Mouse (Mus musculus) MN1 (cell line): ENCODE results near the gene Prcc.
A peak's percentile ranks its signal among the peaks of the same experiment; 100 is the strongest.
"Not testable (repeated sequence)": the region's sequence is repeated elsewhere in the genome, so short reads cannot be mapped to it uniquely, and the experiment has no call there.

Source experiments
- DNase-seq: peaks from one replicate; pipeline ENCODE4 v3.0.0-alpha.2; 2016; ENCODE audit warnings: low spot score

Prcc gene

DNA sequence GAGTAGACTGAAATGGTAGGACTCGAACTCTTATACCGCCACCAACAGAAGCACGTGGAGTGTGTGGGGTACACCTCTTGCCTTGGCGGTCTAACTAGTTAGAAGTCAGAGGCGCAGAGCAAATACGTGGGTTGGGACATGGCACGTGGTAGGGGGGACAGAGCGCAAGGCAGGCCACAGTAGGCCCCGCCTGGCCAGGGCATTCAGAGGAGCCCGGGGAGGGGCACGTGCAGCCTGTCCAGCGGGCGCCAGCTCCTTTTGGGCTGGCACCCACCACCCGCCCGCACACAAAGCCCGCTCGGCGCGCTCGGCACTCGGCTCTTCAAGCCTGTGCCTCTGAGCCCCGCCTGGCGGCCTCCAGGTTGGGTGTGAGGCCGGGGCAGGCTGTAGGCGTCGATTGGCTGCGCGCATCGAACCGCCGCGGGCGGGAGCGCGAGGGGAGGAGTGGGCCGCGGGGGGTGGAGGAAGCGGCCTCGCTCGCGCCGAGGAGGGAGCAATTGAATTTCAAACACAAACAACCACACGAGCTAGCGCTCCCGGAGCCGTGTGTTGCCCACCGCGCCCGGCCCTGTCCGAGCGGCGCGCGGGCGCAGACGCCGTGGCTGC is 20.6 kb upstream of the Prcc start, which contains the start of gene Hdgf:
TSS of gene Hdgf (plus strand) at position 442 of the 606 bp plus-strand sequence.
- peak; percentile 99 for DNase-seq

DNA sequence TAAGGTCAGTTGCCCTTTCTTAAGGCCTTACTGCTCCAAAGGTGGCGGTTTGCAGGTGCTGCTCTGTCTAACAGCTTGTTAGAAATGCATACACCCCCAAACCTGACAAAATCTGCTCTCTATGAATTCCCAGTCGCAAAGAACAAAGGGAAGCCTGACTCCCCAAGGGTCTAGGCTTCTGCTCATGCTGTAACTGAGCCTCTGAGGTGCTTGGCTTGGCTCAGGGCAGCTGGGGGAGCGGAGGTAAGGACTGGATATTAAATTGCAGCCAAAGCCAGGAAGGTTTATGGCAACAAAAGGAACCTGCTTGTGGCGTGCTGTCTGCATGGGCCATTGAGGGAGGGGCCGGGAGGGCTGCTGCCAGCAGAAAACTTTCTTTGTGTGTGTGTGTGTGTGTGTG is 18.4 kb upstream of the Prcc start:
- DNase-seq: no peak

DNA sequence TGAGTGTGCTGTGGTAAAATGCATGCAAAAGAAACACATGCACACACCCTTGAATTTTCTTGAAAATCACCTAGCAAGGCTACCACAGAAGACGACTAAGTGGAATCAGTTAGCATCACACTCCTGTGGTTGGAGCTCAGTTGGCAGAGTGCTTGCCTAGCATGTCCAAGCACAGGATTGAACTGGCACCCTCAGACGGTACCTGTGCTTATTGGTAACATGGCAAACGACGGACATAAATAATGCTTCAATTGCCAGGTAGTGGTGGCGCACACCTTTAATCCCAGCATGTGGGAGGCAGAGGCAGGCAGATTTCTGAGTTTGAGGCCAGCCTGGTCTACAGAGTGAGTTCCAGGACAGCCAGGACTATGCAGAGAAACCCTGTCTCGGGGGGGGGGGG is 16.6 kb upstream of the Prcc start:
- DNase-seq: not testable (repeated sequence)

DNA sequence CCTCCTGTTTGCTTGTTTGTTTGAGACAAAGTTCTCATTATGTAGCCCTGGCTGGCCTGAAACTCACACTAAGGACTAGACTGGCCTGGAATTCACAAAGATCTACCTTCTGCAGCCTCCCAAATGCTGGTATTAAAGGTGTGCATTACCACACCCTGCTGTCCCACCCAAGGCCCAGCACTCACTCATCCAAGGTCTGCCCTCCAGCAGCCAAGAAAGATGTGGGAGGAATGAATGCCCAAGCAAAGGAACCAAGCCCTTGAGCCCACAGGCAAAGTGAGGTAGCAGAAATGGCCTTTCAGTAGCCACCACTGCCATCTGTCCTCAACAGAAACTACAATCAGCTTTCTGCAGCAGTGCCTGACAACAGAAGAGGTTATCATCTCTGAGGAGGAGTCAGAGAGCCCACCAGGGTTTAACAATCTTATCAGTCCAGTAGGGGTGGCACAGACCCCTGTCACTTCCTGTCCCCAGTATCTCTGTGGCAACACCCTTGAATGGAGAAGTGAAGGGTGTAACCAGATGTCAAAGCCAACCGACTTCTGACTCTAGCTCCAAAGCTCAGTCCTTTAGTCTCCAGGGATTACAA is 15.7 kb upstream of the Prcc start:
- DNase-seq: no peak

DNA sequence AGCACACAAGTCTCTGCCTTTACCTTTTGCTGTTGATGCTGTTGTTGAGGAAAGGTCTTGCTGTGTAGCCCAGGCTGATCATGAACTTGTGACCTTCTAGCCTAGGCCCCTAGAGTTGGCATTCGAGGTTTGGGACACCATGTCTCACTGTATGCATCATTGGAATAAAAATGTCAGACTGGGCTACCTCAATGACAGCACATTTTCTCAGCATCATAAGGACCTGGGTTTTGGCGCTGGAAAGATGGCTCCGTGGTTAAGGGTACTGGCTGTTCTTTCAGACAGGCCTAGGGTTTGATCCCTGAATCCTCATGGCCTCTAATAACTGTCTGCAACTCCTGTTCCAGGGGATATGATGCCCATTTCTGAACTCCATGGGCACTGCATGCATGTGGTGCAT is 14.4 kb upstream of the Prcc start:
- DNase-seq: no peak

DNA sequence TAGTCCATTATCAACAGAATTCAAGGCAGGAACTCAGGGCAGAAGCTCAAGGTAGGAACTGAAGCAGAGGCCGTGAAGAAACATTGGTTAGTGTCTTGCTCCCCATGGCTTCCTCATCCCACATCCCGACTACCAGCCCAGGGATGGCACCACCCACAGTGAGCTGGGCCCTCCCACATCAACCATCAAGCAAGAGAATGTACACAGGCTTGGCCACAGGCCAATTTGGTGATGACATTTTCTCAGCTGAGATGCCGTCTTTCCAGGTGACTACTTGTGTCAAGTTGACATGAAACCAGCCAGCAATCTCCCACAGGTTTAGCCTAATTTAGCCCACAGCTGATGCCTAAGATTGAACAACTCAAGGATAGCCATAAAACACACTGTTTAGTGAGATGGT is 13.9 kb upstream of the Prcc start:
- no peak for DNase-seq

DNA sequence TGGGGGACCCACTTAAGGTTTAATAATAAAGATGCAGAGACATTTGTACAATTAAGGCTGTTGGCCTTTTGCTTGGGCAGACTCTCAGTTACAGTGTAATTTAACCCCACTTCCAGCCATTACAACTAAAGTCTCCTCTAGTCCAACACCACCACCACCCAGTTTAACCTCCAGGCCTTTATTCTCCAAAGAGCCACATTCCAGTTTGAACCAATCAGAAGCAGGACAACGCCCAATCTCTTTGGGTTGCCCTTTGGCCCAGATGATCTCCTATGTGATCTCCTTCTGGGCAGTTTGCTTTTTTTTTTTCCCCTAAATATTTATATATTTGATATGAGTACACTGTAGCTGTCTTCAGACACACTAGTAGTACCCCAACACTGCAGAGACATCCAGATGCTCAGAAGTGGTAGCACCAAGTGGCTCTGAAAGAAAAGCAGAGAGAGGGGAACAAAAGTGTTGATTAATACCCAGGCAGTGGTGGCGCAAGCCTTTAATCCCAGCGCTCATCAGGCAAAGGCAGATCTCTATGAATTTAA is 8.0 kb upstream of the Prcc start:
- DNase-seq: no peak

DNA sequence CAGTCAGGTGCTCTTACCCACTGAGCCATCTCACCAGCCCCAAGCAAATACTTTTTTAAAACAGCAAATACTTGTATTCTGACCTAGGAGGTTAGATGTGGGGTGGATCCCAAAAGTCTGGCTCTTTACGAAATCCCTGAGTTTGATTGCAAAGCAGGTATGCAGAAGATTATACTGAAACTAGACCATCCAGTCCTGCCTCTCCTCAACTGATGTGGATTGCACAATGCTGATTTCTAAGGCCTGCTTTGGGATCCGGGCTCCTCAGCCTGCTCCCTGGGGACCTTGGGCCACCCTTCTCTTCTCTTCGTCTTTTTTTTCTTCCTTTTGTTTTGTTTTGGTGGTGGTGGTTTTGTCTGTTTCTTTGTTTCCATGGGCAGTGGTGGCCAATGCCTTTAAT is 6.1 kb upstream of the Prcc start:
- no peak for DNase-seq

DNA sequence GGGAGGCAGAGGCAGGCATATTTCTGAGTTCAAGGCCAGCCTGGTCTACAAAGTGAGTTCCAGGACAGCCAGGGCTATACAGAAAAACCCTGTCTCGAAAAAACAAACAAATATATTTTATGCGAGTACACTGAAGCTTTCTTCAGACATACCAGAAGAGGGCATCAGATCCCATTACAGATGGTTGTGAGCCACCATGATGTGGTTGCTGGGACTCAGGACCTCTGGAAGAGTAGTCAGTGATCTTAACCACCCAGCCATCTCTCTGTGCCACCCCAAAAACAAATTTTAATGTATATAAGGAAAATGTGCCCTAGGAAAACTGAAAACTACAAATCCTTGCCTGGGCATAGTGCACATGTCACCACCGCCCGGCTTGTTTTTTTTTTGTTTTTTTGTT is 2.0 kb upstream of the Prcc start:
- DNase-seq: not testable (repeated sequence)

DNA sequence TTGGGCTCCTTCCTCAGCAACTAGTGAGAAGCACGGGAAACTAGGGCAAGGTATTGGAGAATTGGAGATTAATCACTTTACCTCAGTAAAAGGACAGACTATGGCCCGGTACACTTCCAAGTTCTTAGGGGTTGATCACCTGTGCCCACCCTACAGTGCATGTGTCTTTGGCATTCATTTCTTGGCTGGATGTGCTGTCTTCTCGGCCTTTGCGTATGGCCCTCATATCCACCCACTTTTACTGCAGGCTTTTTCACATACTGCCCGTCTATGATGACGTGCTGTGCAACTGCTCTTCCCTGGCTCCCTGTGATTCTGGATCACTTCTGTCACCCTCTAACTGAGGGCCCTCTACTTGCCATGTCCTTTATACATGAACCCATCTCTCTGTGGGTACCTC is 1.0 kb upstream of the Prcc start:
- DNase-seq: no peak

DNA sequence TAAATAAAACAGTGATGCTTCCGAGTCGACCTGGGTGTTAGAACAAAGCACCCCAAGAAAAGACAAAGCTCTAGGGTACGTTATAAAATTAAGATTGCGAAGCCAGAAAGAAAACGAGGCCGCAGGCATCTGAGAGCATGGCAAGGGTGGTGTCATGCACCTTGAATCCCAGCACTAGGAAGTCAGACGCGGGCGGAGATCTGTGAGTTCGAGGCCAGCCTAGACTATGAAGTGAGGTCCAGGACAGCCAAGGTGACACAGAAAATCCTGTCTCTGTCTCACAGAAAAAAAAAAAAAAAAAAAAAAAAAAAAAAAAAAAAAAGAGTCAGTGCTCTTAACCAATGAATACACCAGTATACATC is 577 bp upstream of the Prcc start:
- DNase-seq: no peak

DNA sequence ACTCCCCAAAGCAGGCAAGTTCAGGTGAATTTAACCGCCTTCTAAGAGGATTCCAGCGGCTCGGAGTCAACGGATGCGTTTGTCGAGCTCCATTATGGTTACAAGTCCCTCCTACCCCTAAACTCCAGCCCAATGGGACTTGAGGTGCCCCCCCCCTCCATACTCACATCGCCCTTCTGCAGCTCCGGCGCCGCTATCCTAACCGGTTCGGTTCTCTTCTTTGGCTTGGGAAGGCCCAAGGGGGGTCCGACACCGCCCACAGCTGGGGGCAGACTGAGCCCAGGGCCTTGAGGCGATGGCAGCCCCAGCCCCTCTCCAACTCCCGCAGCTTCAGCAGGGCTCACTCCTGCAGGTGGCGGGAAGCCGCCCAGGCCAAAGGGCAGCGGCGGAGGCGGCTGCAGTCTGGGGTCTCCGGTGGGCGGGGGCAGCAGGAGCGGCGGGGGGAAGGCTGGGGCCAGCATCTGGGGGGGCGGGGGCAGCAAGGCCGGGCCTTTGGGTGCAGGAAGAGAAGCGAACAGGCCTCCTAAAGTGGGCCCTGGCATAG is 628 bp downstream of the Prcc start:
- DNase-seq: peak; percentile 57

DNA sequence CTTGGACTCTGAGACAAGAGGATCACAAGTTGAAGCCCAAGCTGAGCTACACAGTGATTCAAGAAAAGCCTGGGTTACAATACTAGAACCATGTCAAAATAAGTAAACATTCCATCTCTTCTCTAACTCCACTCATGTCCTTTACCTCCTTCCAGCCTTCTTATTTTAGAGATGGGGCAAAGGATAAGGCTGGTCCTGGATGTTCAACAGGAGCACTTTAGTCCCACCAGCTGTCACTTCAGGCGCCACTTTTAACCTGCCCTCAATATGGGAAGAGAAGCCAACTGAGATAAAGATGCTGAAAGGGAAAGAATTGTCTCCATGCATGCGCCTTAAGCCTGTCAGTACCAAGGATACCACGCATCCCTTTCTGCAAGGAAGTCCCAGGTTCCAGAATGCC is 1.1 kb downstream of the Prcc start:
- no peak for DNase-seq

DNA sequence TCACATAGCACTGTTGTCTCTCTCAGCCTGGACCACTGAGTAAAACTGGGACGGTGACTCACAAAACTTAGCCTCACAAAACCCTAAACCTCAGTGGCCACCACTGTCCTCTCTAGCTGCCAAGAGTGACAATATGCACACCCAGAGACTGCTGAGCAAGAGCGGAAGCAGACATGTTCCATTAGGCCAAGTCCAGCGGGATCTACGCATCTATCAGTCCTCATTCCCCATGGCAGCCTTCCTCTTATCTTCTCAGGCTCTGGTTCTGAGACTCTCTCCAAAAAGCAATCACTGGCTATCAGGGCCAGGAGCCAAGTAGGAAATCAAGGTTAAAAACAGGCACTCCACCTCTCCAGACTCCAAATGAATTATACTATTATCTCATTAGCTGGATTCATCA is 7.7 kb downstream of the Prcc start:
- DNase-seq: peak; percentile 70

DNA sequence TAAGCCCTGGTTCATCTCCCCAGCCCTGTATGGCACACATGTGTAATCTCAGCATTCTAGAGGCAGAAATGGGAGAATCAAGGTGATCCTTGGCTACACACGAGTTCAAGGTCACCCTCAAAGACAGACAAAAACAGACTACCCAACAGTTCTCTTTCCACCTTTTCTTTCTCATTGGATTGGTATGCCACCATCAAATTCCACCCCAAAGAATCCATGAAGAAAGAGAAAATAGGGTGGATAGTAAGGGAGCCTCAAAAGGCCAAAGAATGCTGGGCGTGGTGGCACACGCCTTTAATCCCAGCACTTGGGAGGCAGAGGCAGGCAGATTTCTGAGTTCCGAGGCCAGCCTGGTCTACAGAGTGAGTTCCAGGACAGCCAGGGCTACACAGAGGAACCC is 21.3 kb downstream of the Prcc start:
- not testable (repeated sequence) for DNase-seq

DNA sequence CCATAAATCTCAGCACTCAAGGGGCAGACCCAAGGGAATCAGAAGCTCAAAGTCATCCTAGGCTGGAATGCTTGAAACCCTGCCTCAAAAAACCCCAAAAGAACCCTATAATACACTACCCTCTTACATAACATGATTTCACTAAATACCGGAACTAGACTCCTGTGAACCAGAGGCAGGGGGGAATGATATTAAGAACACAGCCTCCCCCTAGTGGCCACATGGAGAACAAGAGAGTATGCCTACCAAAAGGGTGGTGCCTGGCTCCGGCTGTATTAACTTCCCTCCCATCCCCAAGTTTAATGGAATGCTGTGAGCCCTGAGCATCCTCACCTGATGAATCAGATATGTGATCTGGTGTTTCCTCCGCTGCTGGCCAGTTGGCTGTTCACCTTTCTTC is 25.6 kb downstream of the Prcc start:
- DNase-seq: peak; percentile 82

DNA sequence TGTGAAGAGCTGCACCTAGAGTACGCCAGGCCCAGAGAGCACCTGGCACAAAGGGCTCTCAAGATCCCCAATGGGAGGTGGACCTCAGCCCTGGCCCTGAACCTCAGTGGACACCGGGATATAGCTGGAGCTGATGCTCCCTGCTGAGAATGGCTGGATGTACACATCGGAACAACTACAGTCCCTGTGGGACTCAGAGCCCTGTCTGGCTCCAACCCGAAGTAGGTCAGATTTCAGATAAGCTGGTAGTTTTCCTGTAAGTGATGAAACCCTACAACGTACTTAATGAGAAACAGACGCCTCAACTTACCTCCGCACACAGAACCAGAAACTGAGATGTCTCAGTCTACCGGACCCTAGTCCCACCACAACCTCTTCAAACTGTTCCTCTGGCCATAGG is 27.7 kb downstream of the Prcc start:
- peak; percentile 88 for DNase-seq

DNA sequence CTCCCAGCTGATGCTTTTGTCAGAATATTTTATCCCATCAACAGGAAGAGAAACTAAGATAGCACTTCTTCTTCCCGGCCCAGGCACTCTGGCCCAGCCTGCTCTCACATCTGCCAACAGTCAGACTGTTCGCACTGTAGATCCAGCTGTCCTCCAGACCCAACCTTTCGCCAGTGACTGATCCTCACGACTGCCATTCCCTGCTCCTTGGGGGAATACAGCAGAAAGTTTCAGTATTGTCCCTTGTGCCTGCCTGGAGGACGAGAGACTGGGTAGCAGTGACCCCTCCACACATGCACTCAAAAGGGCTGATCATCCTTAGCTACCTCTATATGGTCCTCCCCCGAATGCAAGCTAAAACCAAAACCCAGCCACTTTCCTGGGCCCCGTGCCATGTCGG is 29.5 kb downstream of the Prcc start:
- no peak for DNase-seq

DNA sequence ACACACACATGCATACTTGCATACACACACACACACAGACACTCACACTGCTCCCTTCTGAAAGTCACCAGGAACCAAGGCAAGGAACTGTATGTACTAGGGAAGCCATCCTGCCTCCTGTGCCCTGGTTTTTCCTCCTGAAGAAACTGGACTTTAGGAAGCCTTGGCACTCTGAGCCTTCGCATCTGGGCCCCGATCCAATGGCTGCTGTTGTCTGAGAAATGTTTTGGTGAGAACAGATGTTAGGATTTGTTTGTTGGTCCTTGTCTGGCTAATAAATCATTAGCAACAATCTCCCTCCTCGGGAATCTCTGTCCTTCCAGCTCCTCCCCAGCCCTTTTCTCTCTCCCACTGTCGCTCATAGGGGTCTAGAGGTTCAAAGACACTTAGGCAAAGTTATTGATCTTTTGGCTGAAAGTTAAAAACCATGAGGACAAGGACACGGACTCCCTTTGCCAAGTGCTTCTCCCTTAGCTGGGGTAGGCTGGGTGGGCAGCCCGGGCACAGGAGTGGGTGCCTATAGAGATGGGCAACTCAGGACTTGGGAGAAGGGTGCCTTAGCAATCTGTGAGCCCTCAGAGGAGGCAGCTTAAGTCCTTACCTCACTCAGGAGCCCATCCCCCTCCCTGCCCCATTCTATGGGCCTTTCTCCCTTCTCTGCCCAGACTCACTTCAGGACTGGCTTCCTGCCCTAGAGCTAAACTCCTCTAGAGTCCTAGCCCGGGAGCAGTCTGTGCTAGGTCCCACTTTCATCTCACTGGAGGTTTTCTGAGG is 30.4 kb downstream of the Prcc start:
- DNase-seq: peak; percentile 34

DNA sequence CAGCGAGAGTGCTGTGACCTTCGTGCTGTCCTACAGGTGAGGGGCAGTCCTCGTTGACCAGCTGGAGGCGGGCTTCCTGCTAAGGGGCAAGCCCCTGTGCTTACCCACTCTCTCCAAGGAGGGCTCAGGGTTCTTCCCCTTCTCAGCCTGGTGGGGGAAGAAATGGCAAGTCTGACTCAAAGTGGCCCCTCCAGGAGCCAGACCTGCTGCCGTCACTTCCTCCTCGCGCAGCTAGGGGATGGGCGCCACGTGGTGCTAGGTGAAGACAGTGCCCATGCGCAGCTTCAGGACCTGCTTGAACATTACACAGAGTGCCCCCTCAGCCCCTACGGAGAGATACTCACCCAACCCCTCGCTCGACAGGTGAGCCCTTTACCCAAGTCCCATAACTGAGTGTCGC is 36.3 kb downstream of the Prcc start:
- no peak for DNase-seq

DNA sequence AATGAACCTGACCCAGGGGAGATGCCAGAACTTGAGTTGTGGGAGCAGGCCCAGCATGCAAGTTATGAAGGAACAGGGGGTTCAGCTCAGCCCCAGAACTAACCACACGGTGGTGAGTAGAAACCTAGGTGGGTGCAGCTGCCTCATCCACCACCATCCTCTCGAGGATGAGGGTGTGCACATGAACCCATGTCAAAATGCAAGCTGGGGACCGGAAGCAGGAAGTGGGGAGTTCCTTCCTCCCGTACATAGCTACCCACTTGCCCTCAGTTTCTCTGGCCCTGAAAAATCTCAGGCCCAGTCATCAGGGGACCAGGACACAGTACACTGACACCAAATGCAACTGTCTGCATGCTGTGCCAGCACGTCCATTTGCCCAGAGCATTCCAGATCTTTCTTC is 37.7 kb downstream of the Prcc start:
- DNase-seq: no peak

DNA sequence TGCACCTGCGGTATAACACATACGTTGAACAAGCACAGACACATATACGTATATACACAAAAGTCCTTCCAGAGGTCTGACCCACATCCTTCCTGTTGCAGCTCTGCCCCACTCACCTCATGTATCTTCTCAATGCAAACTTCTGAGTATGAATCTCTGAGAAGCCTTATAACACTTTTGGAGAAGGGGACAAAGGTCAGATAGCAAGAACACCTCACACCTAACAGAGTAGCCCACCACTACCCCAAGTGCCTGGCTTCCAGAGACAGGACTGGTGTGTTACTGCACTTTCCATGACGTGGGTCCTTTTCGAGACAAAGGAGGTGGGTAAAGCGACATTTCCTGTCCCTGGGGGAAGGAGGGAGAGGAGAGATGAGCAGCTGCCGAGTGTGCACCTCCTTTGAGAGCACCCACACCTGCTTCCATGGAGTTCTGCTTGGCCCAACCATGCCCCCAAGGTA is 38.7 kb downstream of the Prcc start, which contains the start of gene Sh2d2a:
TSS of gene Sh2d2a (plus strand) at position 106 of the 461 bp plus-strand sequence.
- no peak for DNase-seq

DNA sequence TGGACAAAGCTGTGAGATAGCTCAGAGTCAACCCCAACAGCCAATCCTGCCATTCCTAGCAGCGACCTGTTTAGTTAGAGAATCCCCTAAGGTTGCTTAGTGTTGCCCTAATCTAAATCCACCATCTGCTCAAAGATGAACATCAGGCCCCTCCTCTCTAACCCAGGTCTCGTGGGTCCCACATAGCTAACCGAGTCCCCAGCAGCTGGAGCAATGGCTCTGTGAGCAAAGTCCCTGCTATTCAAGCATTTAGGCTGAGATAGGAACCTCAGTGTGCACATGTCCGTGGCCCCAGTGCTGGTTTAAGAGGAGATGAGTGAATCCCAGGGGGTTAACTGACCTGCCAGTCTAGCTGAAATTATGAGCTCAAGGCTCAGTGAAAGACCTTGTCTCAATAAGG is 39.2 kb downstream of the Prcc start:
- no peak for DNase-seq
